Mouse (Mus musculus) heart, embryonic 14.5 days (tissue): Measurements from ENCODE around the gene Ubtf. TPM values are rescaled to one million over a fixed set of nuclear protein-coding genes. Genes with fewer than 3 reads are reported as not detected.

Experiments used
- ATAC-seq: fragments of 200-750 bp; cut with Nextera tagmentation; 2 replicates; pipeline ENCODE4 v1.8.0; 2017; ENCODE audit warnings: low read depth, moderate TSS enrichment; ENCODE audit not compliant: insufficient number of reproducible peaks, insufficient read depth, low FRiP score
- H3K27ac ChIP-seq, 2 experiments: fragments of 200-500 bp in 1 of 2; fragments of 300-500 bp in 1 of 2; sonication (generic) in 1 of 2; replicated peaks in 1 of 2; 2 replicates each; pipeline ENCODE4 v1.5.1; 2012 to 2014; ENCODE audit warnings: low read depth in 2 of 2, low read length in 2 of 2, control low read depth in 1 of 2, mild to moderate bottlenecking in 1 of 2, mixed read lengths in 1 of 2; ENCODE audit not compliant: control insufficient read depth in 1 of 2, insufficient read depth in 1 of 2
- H3K27me3 ChIP-seq: fragments of 300-500 bp; sonication (generic); 2 replicates; pipeline ENCODE4 v1.6.1; 2014; ENCODE audit warnings: mild to moderate bottlenecking, low read length, control low read depth; ENCODE audit not compliant: control insufficient read depth, insufficient read depth
- H3K36me3 ChIP-seq: fragments of 300-500 bp; sonication (generic); 2 replicates; pipeline ENCODE4 v1.6.1; 2014; ENCODE audit warnings: mild to moderate bottlenecking, control low read depth, low read length, mixed read lengths; ENCODE audit not compliant: control insufficient read depth, insufficient read depth
- H3K4me1 ChIP-seq, 2 experiments: fragments of 200-500 bp in 1 of 2; fragments of 300-500 bp in 1 of 2; sonication (generic) in 1 of 2; 2 replicates each; pipeline ENCODE4 v1.6.1; 2012 to 2014; ENCODE audit warnings: low read length in 2 of 2, control low read depth in 1 of 2, mixed read lengths in 1 of 2; ENCODE audit not compliant: control insufficient read depth in 2 of 2, insufficient read depth in 2 of 2
- H3K4me2 ChIP-seq: fragments of 300-500 bp; sonication (generic); 2 replicates; pipeline ENCODE4 v1.6.1; 2014; ENCODE audit warnings: mild to moderate bottlenecking, low read length
- H3K4me3 ChIP-seq, 2 experiments: fragments of 200-500 bp in 1 of 2; fragments of 300-500 bp in 1 of 2; sonication (generic) in 1 of 2; 2 replicates each; pipeline ENCODE4 v1.5.1; 2012 to 2014; ENCODE audit warnings: low read length in 2 of 2, mild to moderate bottlenecking in 2 of 2, control low read depth in 1 of 2, low read depth in 1 of 2, moderate library complexity in 1 of 2; ENCODE audit not compliant: control insufficient read depth in 1 of 2, insufficient read depth in 1 of 2
- H3K9ac ChIP-seq: fragments of 300-500 bp; sonication (generic); 2 replicates; pipeline ENCODE4 v1.6.1; 2014; ENCODE audit warnings: mild to moderate bottlenecking, low read length
- H3K9me3 ChIP-seq: fragments of 300-500 bp; sonication (generic); 2 replicates; pipeline ENCODE4 v1.6.1; 2016; ENCODE audit warnings: low read length, control low read depth; ENCODE audit not compliant: control insufficient read depth
- WGBS: fragments of 180-500 bp; shearing (Covaris S2); extraction: QIAGEN DNeasy Blood & Tissue Kit; methylation state at CpG from one replicate; pipeline ENCODE4 v1.1.7; 2014; 5-methylcytosine and 5-hydroxymethylcytosine counted together
- polyA plus RNA-seq: library from polyadenylated mRNA; unstranded; fragments of >200 nt; fragmentation: Nextera tagmentation; extraction: Ambion mirVana; gene quantifications from 2 replicates; pipeline ENCODE4 v1.2.1, GENCODE M21; 2014

Gene Ubtf
- polyA plus RNA-seq, 1 experiment from 2014 or later, result 53.6 TPM

DNA sequence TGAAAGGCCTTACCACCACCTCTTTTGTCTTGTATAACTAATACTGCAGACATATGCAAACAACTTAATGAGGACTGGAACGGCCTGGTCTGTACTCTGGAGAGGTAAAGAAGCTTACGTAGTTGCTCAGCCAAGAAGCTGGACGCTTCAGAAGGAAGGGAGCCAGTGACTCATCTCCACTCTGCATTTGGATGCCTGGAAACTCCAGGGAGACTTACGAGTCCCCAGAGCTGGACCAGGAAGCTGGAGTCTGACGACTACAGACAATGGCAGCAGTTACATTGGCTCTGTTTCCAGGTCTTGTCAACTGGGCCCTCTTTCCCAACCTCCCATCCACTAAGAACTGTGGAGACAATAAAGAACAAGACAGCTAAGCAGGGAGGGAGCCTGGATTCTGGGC is 7.7 kb upstream of the Ubtf start:
- no peak for ATAC-seq
- no peak overlapping the region for H3K9ac ChIP-seq
- H3K36me3 ChIP-seq, result no peaks in the 10 kb centered on the region
- no peak overlapping the region for H3K4me2 ChIP-seq
- WGBS, result 54% methylated on average over 5 of the region's 5 CpGs
- no peak overlapping the region for H3K27ac ChIP-seq
- H3K27me3 ChIP-seq, result no peaks in the 10 kb centered on the region
- H3K9me3 ChIP-seq, result no peaks in the 10 kb centered on the region
- no peak overlapping the region for H3K4me3 ChIP-seq
- H3K4me1 ChIP-seq, result no peaks in the 10 kb centered on the region

DNA sequence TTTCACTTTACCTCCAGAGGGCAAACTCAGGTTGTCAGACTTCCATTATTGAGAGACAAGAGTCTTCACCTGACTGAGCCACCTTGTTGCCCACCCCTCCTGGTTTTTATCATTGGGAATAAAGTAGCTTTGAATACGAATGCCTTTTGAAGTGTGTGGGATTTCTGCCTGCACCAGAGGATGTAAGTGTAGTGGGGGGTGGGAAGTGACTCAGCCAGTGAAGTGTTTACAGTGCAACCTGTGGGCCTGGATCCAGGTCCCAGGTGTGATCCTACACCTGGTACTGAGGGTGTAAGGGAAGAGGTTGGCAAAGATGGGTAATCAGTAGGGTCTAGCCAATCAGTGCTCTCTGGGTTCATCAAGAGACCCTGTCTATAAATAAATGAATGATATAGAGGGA is 4.0 kb upstream of the Ubtf start:
- H3K27me3 ChIP-seq, result no peaks in the 10 kb centered on the region
- H3K4me2 ChIP-seq, result no peak overlapping the region
- no peak overlapping the region for H3K9ac ChIP-seq
- ATAC-seq, result no peak
- 61% methylated on average over 1 of the region's 1 CpGs for WGBS
- H3K4me3 ChIP-seq, result no peak overlapping the region
- H3K27ac ChIP-seq, result no peak overlapping the region
- no peaks in the 10 kb centered on the region for H3K9me3 ChIP-seq
- no peaks in the 10 kb centered on the region for H3K36me3 ChIP-seq
- peaks cover 3 to 10% of the 10 kb centered on the region in 2 experiments for H3K4me1 ChIP-seq

DNA sequence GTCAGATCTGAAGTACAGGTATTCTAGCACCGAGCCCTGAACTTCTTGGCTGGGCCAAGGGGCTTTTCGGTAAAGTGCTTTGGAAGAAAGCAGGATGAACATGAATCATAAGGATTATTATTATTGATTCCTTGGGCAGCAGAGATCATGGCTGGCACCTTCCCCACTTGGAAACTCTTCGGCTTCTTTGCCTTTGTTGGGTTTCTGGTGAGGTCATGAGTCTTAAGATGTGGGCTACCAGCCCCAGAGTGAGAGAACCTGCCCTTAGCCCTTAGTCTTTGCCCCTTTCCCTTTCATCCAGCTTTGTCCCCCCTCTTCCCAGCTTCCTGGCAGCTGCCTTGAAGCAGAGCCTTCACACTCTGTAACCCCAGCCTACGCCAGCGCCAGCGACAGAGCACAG is 2.4 kb upstream of the Ubtf start:
- no peaks in the 10 kb centered on the region for H3K27me3 ChIP-seq
- ATAC-seq, result no peak
- no peak overlapping the region for H3K9ac ChIP-seq
- no peak overlapping the region for H3K27ac ChIP-seq
- no peak overlapping the region for H3K4me3 ChIP-seq
- no peaks in the 10 kb centered on the region for H3K9me3 ChIP-seq
- H3K4me1 ChIP-seq, result peaks cover 3 to 10% of the 10 kb centered on the region in 2 experiments
- no peaks in the 10 kb centered on the region for H3K36me3 ChIP-seq
- WGBS, result 69% methylated on average over 6 of the region's 6 CpGs
- no peak overlapping the region for H3K4me2 ChIP-seq

DNA sequence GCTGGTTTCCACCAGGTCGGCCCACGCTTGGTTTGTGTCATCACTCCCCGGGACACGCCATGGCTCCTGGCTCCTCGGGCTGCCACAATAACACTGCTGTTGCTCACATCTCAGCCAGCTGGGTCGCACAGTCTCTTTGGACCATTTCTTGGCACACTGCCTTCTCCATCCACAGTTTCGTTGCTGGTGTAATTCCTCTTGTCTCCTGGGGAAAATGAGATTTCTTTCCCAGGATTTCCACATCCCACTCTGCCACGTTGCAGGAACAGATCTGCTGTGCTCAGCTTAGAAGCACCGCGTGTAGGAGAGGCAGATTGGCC is 1.1 kb upstream of the Ubtf start:
- Histone ChIP-seq H3K9ac (peak overlapping the region; percentile 100), H3K9me3 (no peaks in the 10 kb centered on the region), H3K4me2 (peak overlapping the region; percentile 87), H3K27ac (peak overlapping the region; percentile 86 to 99), H3K36me3 (no peaks in the 10 kb centered on the region), H3K4me1 (peaks cover 3 to 18% of the 10 kb centered on the region in 2 experiments), H3K27me3 (no peaks in the 10 kb centered on the region), H3K4me3 (peak overlapping the region; percentile 96 to 100)
- no peak for ATAC-seq
- 10% methylated on average over 10 of the region's 10 CpGs for WGBS

DNA sequence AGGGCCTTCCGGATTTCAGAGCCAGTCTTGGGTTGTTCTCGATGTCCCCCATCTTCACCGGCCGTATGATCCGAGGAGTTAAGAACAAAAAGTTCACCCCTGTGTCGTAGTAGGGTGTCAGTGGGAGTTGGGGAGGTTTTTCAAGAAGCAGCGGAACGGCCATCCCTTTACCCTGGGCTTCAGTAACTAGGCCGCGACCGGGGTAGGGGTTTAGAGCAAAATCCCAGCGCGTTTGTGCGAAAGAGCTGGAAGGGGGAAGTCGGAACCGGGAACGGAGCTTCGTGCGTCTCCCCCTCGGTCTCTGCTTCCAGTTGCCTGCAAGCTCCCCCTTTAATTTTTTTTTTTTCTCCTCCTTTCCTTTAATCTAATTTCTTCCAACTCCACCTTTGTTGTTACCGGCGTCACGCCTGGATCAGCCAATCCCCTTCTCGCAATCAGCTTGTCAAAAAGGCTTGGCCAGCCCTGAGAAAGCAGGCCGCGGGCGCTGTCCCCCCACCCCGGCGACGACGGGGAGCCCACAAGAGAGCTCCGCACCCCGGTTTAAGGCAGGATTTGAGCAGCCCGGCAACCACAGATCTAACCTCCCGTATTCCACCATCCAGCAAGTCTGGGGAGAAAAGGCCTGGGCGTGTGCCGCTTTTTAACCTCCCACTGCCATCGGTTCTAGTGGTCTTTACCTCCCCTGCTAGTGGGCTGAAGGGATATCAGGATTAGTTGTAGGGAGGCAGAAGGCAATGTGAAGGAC is 571 bp upstream of the Ubtf start:
- peaks cover 5% of the 10 kb centered on the region for H3K36me3 ChIP-seq
- H3K4me3 ChIP-seq, result peak overlapping the region; percentile 96 to 100
- H3K9me3 ChIP-seq, result no peaks in the 10 kb centered on the region
- H3K27me3 ChIP-seq, result no peaks in the 10 kb centered on the region
- peak overlapping the region; percentile 100 for H3K9ac ChIP-seq
- under 1% methylated on average over 38 of the region's 38 CpGs for WGBS
- peaks cover 3 to 23% of the 10 kb centered on the region in 2 experiments for H3K4me1 ChIP-seq
- H3K27ac ChIP-seq, result peak overlapping the region; percentile 86 to 99
- peak overlapping the region; percentile 87 for H3K4me2 ChIP-seq
- no peak for ATAC-seq

DNA sequence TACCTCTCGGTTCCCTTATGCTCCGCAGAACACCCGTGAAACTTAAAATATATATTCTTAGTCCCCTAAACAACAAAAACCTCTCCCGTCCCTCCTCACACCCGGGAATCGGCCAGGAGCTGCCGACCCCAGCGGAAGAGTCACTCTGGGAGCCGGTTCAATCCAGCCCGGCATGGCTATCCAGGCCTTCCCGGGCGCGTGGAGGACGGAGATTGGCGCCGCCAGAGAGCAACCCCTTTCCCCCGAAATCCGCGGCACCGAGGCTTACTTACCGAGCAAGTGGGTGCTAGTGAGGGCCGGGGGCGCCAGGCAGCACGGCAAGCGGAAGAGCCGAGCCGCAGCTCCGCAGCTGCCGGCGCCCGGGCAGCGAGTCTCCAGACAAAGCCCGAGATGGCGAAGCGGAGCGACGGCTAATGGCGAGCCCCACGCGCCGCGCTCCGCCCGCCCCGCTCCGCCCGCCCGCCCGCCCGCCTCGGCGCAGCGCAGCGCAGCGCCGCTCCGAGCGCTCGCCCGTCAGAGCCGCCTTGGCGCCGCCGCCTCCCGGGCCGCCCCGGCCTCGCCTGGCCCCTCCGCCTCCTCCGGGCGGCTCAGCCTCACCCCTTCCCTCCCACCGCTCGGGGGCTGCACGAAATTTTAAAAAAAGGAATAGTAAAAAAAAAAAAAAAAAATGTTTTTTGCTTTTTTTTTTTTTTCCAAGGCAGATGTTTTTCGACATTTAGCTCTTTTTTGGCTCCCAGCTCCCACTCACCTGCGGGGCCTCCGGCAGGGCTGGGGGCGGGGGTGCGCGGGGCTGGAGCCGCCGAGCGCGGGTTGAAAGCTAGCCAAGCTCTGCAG is 749 bp downstream of the Ubtf start:
- H3K4me3 ChIP-seq, result peak overlapping the region; percentile 96 to 100
- no peak for ATAC-seq
- H3K4me2 ChIP-seq, result peak overlapping the region; percentile 87
- WGBS, result under 1% methylated on average over 73 of the region's 84 CpGs
- H3K9me3 ChIP-seq, result no peaks in the 10 kb centered on the region
- H3K4me1 ChIP-seq, result peaks cover 3 to 23% of the 10 kb centered on the region in 2 experiments
- peak overlapping the region; percentile 100 for H3K9ac ChIP-seq
- peaks cover 18% of the 10 kb centered on the region for H3K36me3 ChIP-seq
- H3K27me3 ChIP-seq, result no peaks in the 10 kb centered on the region
- peak overlapping the region; percentile 97 to 99 for H3K27ac ChIP-seq

DNA sequence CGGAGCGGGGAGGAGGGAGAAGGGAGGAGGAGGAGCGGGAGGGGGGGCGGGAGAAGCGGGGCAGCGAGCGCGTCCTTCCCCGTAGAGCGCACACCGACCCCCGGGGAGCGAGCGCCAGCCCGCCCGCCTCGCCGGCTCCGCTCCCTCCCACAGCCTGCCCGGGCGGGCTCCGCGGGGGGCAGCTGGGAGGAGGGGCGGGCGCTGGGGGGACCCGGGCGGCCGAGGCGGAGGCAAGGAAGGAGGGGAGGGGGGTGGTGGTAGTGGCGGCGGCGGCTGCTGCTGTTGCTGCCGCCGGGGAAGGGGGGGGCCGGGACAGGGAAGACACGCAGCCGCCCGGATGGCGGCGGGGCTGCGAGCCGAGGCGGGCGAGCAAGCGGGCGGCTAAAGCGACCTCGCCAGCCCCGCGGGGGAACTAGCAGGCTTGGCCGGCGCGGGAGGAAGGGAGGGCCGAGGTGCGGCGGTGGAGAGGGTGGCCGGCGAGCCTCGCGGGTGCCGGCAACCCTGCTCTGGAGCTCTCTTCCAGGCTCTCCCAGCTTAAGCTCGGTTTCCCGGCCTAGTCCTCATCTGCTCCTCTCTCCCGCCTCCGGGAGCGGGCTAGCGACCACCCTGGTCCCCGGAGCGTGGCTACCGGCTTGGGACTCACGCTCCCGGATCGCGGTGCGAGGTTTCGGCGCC is 1.5 kb downstream of the Ubtf start:
- H3K27me3 ChIP-seq, result no peaks in the 10 kb centered on the region
- ATAC-seq, result peak; percentile 49
- WGBS, result 1% methylated on average over 44 of the region's 77 CpGs
- H3K9ac ChIP-seq, result peak overlapping the region; percentile 100
- H3K4me1 ChIP-seq, result peaks cover 3 to 23% of the 10 kb centered on the region in 2 experiments
- peaks cover 26% of the 10 kb centered on the region for H3K36me3 ChIP-seq
- peak overlapping the region; percentile 97 to 99 for H3K27ac ChIP-seq
- H3K4me2 ChIP-seq, result peak overlapping the region; percentile 87
- H3K4me3 ChIP-seq, result peak overlapping the region; percentile 96 to 100
- no peaks in the 10 kb centered on the region for H3K9me3 ChIP-seq
